Mouse (Mus musculus) CH12.LX (cell line): ENCODE data around the gene Sipa1l3. TPM values are rescaled to one million over a fixed set of nuclear protein-coding genes. Genes with fewer than 3 reads are reported as not detected.

Experiments
- DNase-seq: peaks from one replicate; pipeline ENCODE4 v3.0.0-alpha.2; 2013; ENCODE audit errors: extremely low read depth
- H3K27ac ChIP-seq: 2 replicates; pipeline ENCODE4 v1.5.1; 2012; ENCODE audit warnings: low read depth, mild to moderate bottlenecking, control low read depth, moderate library complexity; ENCODE audit not compliant: insufficient read depth
- H3K27me3 ChIP-seq: replicated peaks from 2 replicates; pipeline ENCODE3; 2012; ENCODE audit warnings: inconsistent platforms
- H3K36me3 ChIP-seq, 2 experiments: replicated peaks in 1 of 2; 2 replicates each; pipeline versions ENCODE3 to v1.6.1; 2012; ENCODE audit warnings: inconsistent platforms in 1 of 2, low read length in 1 of 2, mild to moderate bottlenecking in 1 of 2, mixed read lengths in 1 of 2, moderate library complexity in 1 of 2; ENCODE audit not compliant: control insufficient read depth in 1 of 2, insufficient read depth in 1 of 2
- H3K4me1 ChIP-seq, 2 experiments: 2 replicates each; pipeline ENCODE4 v1.6.1; 2012; ENCODE audit warnings: inconsistent platforms in 1 of 2, moderate library complexity in 1 of 2; ENCODE audit not compliant: insufficient read depth in 2 of 2, control insufficient read depth in 1 of 2
- H3K4me2 ChIP-seq: 2 replicates; pipeline ENCODE4 v1.6.1; 2012; ENCODE audit warnings: low read depth, mild to moderate bottlenecking, control low read depth; ENCODE audit not compliant: poor library complexity, insufficient read depth, severe bottlenecking
- H3K4me3 ChIP-seq, 3 experiments: fragments of 150-350 bp in 1 of 3; sonication (generic) in 1 of 3; replicated peaks in 1 of 3; 2 replicates each; pipeline versions ENCODE3 to v1.5.1; 2011 to 2012; ENCODE audit warnings: low read depth in 2 of 3, low read length in 2 of 3, mild to moderate bottlenecking in 2 of 3, moderate library complexity in 2 of 3, control low read depth in 1 of 3, improper control_type of control experiment in 1 of 3, inconsistent platforms in 1 of 3, mixed read lengths in 1 of 3; ENCODE audit not compliant: poor library complexity in 1 of 3
- H3K79me2 ChIP-seq: replicated peaks from 2 replicates; pipeline ENCODE4 v1.6.1; 2012; ENCODE audit warnings: mild to moderate bottlenecking, moderate library complexity; ENCODE audit not compliant: control insufficient read depth, poor library complexity, insufficient read depth, severe bottlenecking; ENCODE audit errors: extremely low read depth
- H3K9ac ChIP-seq: 2 replicates; pipeline ENCODE4 v1.6.1; 2012; ENCODE audit warnings: low read depth, mild to moderate bottlenecking, control low read depth, moderate library complexity; ENCODE audit not compliant: insufficient read depth
- H3K9me3 ChIP-seq: replicated peaks from 2 replicates; pipeline ENCODE3; 2012; ENCODE audit warnings: low read length, inconsistent platforms, mixed read lengths
- CHD1 ChIP-seq: IDR thresholded peaks from 2 replicates; pipeline ENCODE4 v1.6.1; 2012; ENCODE audit warnings: low read depth, low read length, improper control_type of control experiment, inconsistent platforms
- CTCF ChIP-seq, 2 experiments: IDR thresholded peaks in 1 of 2; conservative IDR thresholded peaks in 1 of 2; 2 replicates each; pipeline ENCODE4 v1.5.1; 2011 to 2012; ENCODE audit warnings: low read depth in 2 of 2, low read length in 2 of 2, improper control_type of control experiment in 1 of 2, inconsistent platforms in 1 of 2, mild to moderate bottlenecking in 1 of 2, moderate library complexity in 1 of 2
- E2F4 ChIP-seq: IDR thresholded peaks from 2 replicates; pipeline ENCODE4 v1.6.1; 2011; ENCODE audit warnings: low read depth, low read length, improper control_type of control experiment; ENCODE audit not compliant: insufficient replicate concordance
- ELF1 ChIP-seq: IDR thresholded peaks from 2 replicates; pipeline ENCODE4 v1.6.1; 2014; ENCODE audit warnings: low read depth, mild to moderate bottlenecking, inconsistent platforms, low read length, improper control_type of control experiment
- EP300 ChIP-seq: IDR thresholded peaks from 2 replicates; pipeline ENCODE4 v1.6.1; 2011; ENCODE audit warnings: low read length, improper control_type of control experiment
- GABPA ChIP-seq: IDR thresholded peaks from 2 replicates; pipeline ENCODE4 v1.6.1; 2012; ENCODE audit warnings: low read depth, low read length, improper control_type of control experiment, inconsistent platforms; ENCODE audit not compliant: insufficient replicate concordance
- HCFC1 ChIP-seq: IDR thresholded peaks from 2 replicates; pipeline ENCODE4 v1.6.1; 2012; ENCODE audit warnings: low read depth, mild to moderate bottlenecking, inconsistent platforms, low read length, improper control_type of control experiment
- IRF4 ChIP-seq: IDR thresholded peaks from 2 replicates; pipeline ENCODE4 v1.6.1; 2014; ENCODE audit warnings: low read depth, mild to moderate bottlenecking, inconsistent platforms, low read length, improper control_type of control experiment
- JUND ChIP-seq: conservative IDR thresholded peaks from 2 replicates; pipeline ENCODE4 v1.6.1; 2011; ENCODE audit warnings: low read depth, low read length, improper control_type of control experiment
- KAT2A ChIP-seq: IDR thresholded peaks from 2 replicates; pipeline ENCODE4 v1.6.1; 2012; ENCODE audit warnings: low read length, improper control_type of control experiment, inconsistent platforms; ENCODE audit not compliant: insufficient replicate concordance
- MAFK ChIP-seq: IDR thresholded peaks from 2 replicates; pipeline ENCODE4 v1.6.1; 2011; ENCODE audit warnings: low read length, improper control_type of control experiment; ENCODE audit not compliant: insufficient replicate concordance
- MAX ChIP-seq: IDR thresholded peaks from 2 replicates; pipeline ENCODE4 v1.6.1; 2011; ENCODE audit warnings: low read length, improper control_type of control experiment
- MAZ ChIP-seq: IDR thresholded peaks from 2 replicates; pipeline ENCODE4 v1.6.1; 2012; ENCODE audit warnings: low read depth, mild to moderate bottlenecking, inconsistent platforms, low read length, improper control_type of control experiment, moderate library complexity
- MEF2A ChIP-seq: IDR thresholded peaks from 2 replicates; pipeline ENCODE4 v1.6.1; 2014; ENCODE audit warnings: low read depth, mild to moderate bottlenecking, inconsistent platforms, low read length, improper control_type of control experiment, borderline replicate concordance
- MYC ChIP-seq: IDR thresholded peaks from 2 replicates; pipeline ENCODE4 v1.6.1; 2011; ENCODE audit warnings: low read depth, mild to moderate bottlenecking, improper control_type of control experiment, low read length
- NRF1 ChIP-seq: IDR thresholded peaks from 2 replicates; pipeline ENCODE4 v1.6.1; 2014; ENCODE audit warnings: low read depth, mild to moderate bottlenecking, inconsistent platforms, low read length, improper control_type of control experiment, moderate library complexity
- PAX5 ChIP-seq: IDR thresholded peaks from 2 replicates; pipeline ENCODE4 v1.6.1; 2012; ENCODE audit warnings: low read length, inconsistent platforms, mixed read lengths
- RAD21 ChIP-seq: IDR thresholded peaks from 2 replicates; pipeline ENCODE4 v1.6.1; 2011; ENCODE audit warnings: low read depth, mild to moderate bottlenecking, low read length, improper control_type of control experiment, moderate library complexity
- SMC3 ChIP-seq: IDR thresholded peaks from 2 replicates; pipeline ENCODE4 v1.6.1; 2011; ENCODE audit warnings: low read depth, low read length, improper control_type of control experiment
- UBTF ChIP-seq: IDR thresholded peaks from 2 replicates; pipeline ENCODE4 v1.6.1; 2012; ENCODE audit warnings: low read depth, mild to moderate bottlenecking, inconsistent platforms, low read length, improper control_type of control experiment, moderate library complexity
- USF2 ChIP-seq: conservative IDR thresholded peaks from 2 replicates; pipeline ENCODE4 v1.6.1; 2011; ENCODE audit warnings: low read depth, low read length, improper control_type of control experiment
- ZMIZ1 ChIP-seq: IDR thresholded peaks from 2 replicates; pipeline ENCODE4 v1.6.1; 2012; ENCODE audit warnings: low read depth, mild to moderate bottlenecking, inconsistent platforms, low read length, improper control_type of control experiment
- ZNF384 ChIP-seq: IDR thresholded peaks from 2 replicates; pipeline ENCODE4 v1.6.1; 2012; ENCODE audit warnings: low read depth, low read length, improper control_type of control experiment, inconsistent platforms
- dilution Hi-C: fragments of 300-500 bp; cut with MboI; formaldehyde crosslinking; loops from 2 replicates; pipeline ENCODE4 v1.14.3; 2020; ENCODE audit warnings: low sequenced_read_pairs; ENCODE audit not compliant: extremely low pct_unique_long_range_greater_than_20kb, extremely low pct_ligation_motif_present
- in situ Hi-C: fragments of 300-500 bp; cut with MboI; formaldehyde crosslinking; loops from 3 replicates; pipeline ENCODE4 v1.14.3; 2019; ENCODE audit warnings: low sequenced_read_pairs, low pct_ligation_motif_present, low pct_unique_long_range_greater_than_20kb, mixed read lengths
- polyA plus RNA-seq: library from polyadenylated mRNA; unstranded; fragments of >175 nt; gene quantifications from 2 replicates; pipeline ENCODE4 v1.2.1, GENCODE M21; 2012; ENCODE audit warnings: low read depth; ENCODE audit not compliant: insufficient read length
- total RNA-seq, 2 experiments: library from RNA; depleted of rRNA; stranded (reverse); fragments of 300-350 nt in 1 of 2; fragments of >200 nt in 1 of 2; gene quantifications; 2 replicates each; pipeline ENCODE4 v1.2.3; 2012 to 2014

Gene Sipa1l3
- total and polyA plus RNA-seq, 3 experiments, result 1.6 to 8.8 (median 5.9) TPM

GRCm38 (mm10) chr7:29287481-29287880, 231.0 kb downstream of the Sipa1l3 start:
- Histone ChIP-seq H3K9ac (no peak overlapping the region), H3K79me2 (no peaks in the 10 kb centered on the region), H3K4me2 (no peak overlapping the region), H3K4me1 (peaks cover 0 to 18% of the 10 kb centered on the region in 2 experiments; a peak in 2 of 4 replicates), H3K27me3 (peaks cover 43% of the 10 kb centered on the region), H3K27ac (no peak overlapping the region), H3K36me3 (no peaks in the 10 kb centered on the region), H3K9me3 (no peaks in the 10 kb centered on the region), H3K4me3 (no peak overlapping the region)
- dilution Hi-C loops (no loop called here), in situ Hi-C loops (no loop called here)
- no peak for DNase-seq
- no peak for TF ChIP-seq HCFC1
- peak in 1 of 2 experiments; percentile 34; a peak in 2 of 4 replicates for TF ChIP-seq CTCF (conservative IDR thresholded peaks at IDR 0.05 in 1 of 2, IDR thresholded peaks at IDR 0.05 in 1 of 2; ENCODE audit: low read depth in 2 of 2, low read length in 2 of 2)

- dilution Hi-C loops (no loop called here), in situ Hi-C loops (no loop called here)
- no peak overlapping the region for H3K4me3 ChIP-seq
- H3K79me2 ChIP-seq, result no peaks in the 10 kb centered on the region
- H3K4me2 ChIP-seq, result no peak overlapping the region
- no peak for DNase-seq
- no peak overlapping the region for H3K9ac ChIP-seq
- peaks cover 48% of the 10 kb centered on the region for H3K27me3 ChIP-seq
- H3K36me3 ChIP-seq, result no peaks in the 10 kb centered on the region
- no peak overlapping the region for H3K27ac ChIP-seq
- no peak for TF ChIP-seq PAX5
- no peak for TF ChIP-seq USF2
- no peak for TF ChIP-seq MEF2A
- TF ChIP-seq CHD1, result no peak
- TF ChIP-seq MAX, result no peak
- no peak for TF ChIP-seq KAT2A
- TF ChIP-seq ZMIZ1, result no peak
- no peak for TF ChIP-seq JUND
- no peak for TF ChIP-seq EP300
- TF ChIP-seq GABPA, result no peak
- no peak for TF ChIP-seq NRF1
- TF ChIP-seq SMC3, result no peak
- no peak for TF ChIP-seq MAZ
- peaks cover 3% of the 10 kb centered on the region for H3K9me3 ChIP-seq
- peaks cover 3 to 4% of the 10 kb centered on the region in 2 experiments; a peak in 3 of 4 replicates for H3K4me1 ChIP-seq
Observed at GRCm38 (mm10) chr7:29284523-29284922, 233.9 kb downstream of the Sipa1l3 start.

GRCm38 (mm10) chr7:29283876-29284275, 234.6 kb downstream of the Sipa1l3 start:
- Histone ChIP-seq H3K36me3 (no peaks in the 10 kb centered on the region), H3K4me2 (no peak overlapping the region), H3K27ac (no peak overlapping the region), H3K27me3 (peaks cover 49% of the 10 kb centered on the region), H3K9ac (no peak overlapping the region), H3K4me1 (peaks cover 0 to 4% of the 10 kb centered on the region in 2 experiments; a peak in 2 of 4 replicates), H3K4me3 (no peak overlapping the region), H3K9me3 (peaks cover 3% of the 10 kb centered on the region), H3K79me2 (no peaks in the 10 kb centered on the region)
- DNase-seq, result no peak
- in situ Hi-C loops (no loop called here), dilution Hi-C loops (no loop called here)
- no peak for TF ChIP-seq E2F4
- no peak for TF ChIP-seq NRF1
- no peak for TF ChIP-seq SMC3
- TF ChIP-seq ZNF384, result no peak
- TF ChIP-seq MAFK, result no peak
- no peak for TF ChIP-seq IRF4
- TF ChIP-seq UBTF, result no peak
- no peak for TF ChIP-seq MYC
- no peak for TF ChIP-seq RAD21
- no peak for TF ChIP-seq MEF2A
- no peak for TF ChIP-seq ELF1
